Mouse (Mus musculus) gastrocnemius, postnatal 36 days (tissue): Measurements from ENCODE around the gene Psmb7. TPM values are rescaled to one million over a fixed set of nuclear protein-coding genes. Genes with fewer than 3 reads are reported as not detected.
A peak's percentile ranks its signal among the peaks of the same experiment; 100 is the strongest.

Experiments used
- DNase-seq, 2 experiments: peaks; one replicate each; pipeline ENCODE4 v3.0.0; 2022
- intact Hi-C: fragments of 180-260 bp; cut with DNase I; formaldehyde crosslinking; loops from one replicate; pipeline ENCODE4 v1.15.1; 2025
- total RNA-seq, 2 experiments: library from RNA; stranded (reverse); gene quantifications; 2 replicates each; pipeline ENCODE4 v1.2.3; 2021

Gene Psmb7
- total RNA-seq, 2 experiments from 2014 or later: 282 to 284 TPM

DNA sequence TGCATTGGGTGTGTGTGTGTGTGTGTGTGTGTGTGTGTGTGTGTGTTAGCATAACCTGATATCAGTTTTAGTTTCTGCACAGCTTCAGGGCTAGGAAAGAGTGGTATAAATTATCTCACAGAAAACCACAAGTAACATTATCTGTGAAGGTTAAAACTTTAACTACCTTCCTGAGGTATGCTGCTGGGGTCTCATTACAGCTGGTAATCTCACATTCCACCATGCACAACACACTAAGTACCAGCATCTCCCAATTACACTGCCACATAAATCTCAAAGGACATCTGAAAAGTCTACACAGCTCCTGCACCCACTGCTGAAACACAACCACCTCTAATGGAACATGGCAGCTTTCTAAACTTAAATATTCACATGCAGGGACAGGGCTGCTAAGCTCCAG is 43.0 kb downstream of the Psmb7 start:
- intact Hi-C loops: no loop called here
- no peak for DNase-seq

DNA sequence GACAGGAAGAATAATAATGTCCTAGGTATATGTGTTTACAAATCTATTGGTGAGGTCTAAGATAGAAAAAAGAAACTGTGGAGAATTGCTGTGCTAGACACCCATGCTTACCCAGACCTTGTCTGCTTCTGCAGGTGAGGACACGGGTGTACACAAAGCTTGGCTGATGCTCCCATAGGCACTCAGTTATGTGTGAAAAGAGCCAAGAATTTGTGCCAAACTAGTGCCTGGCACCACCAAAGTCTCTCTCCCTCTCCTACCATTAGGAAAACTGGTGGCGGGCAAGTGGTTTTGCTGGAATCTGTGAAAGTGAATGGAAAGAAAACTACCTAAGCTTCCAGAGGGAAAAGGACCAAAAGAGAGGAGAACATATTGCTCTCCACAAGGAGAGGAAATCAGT is 45.5 kb downstream of the Psmb7 start:
- intact Hi-C loops: no loop called here
- no peak for DNase-seq

DNA sequence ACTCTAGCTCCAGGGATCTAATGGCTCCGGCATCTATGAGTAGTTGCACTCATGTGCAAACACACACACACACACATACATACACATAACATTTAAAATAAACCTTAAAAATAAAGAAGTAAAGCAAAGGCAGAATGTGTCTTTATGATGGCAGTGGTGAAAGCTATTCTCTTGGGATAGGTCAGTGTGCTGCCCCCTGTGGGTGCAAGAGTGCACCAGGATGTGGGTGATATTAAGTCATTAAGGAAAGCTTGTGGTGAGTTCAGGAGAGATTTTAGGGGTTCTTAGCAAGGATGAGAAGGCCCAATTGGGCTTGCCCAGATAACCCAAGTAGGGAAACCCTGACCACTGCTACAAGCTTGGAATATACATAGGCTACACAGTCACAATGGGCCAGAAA is 46.0 kb downstream of the Psmb7 start:
- intact Hi-C loops: no loop called here

DNA sequence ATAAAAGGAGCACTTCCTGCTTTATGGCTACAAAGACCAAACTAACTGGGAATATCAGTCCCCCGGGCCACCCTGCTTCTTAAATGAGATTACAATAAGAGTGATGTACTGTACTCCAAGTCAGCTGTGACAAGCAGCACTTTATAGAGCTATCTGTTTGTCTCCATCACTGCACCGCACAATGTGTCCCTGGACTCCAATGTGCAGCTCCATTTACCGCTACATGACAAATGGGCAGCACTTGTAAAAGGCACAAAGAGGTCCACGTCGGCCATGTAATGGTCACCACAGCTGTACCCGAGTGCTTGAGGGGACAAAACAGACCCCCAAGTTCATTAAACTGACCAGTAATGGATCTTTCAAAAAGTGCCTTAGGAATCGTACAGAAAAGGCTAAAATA is 49.0 kb downstream of the Psmb7 start:
- intact Hi-C loops: loop anchor here (5.0 kb wide), 1 partner anchor 163 kb away; no protein-coding TSS in a partner anchor
- no peak for DNase-seq

More for the DNA sequence above, 46.0 kb downstream of the Psmb7 start:
- no peak for DNase-seq

DNA sequence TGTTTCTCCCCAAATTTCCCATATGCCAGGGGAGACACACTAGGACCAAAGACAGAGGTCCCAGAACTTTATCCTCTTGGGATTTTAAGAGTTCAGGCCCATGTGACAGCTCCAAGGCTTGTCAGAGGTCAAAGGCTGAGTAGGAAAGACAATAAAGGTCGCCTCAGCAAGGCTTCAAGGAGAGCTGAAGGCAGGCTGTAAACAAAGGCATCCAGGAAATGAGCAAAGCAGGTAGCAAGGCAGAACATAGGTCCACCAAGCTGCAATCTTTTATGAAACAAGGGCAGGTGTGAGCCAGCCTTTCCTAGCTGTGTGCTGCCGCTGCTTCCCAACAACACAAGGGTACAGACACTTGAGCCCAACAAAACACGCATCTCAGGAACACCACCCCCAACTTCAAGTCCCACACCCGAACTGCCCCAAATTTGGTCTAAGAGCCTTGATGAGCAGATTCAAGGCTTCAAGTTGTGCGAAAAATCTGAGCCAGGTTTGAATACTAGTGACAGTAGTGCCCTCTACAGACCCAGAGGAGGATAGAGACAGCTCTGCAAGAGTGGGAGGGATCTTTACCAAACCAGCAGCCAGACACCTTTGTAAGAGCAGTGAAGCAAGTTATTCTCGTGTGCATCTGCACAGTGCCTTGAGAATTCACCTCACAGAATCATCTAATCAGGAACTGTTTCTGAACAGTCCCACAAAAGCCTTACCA is 52.0 kb downstream of the Psmb7 start:
- intact Hi-C loops: loop anchor here (5.0 kb wide), 1 partner anchor 160 kb away; no protein-coding TSS in a partner anchor
- no peak for DNase-seq

DNA sequence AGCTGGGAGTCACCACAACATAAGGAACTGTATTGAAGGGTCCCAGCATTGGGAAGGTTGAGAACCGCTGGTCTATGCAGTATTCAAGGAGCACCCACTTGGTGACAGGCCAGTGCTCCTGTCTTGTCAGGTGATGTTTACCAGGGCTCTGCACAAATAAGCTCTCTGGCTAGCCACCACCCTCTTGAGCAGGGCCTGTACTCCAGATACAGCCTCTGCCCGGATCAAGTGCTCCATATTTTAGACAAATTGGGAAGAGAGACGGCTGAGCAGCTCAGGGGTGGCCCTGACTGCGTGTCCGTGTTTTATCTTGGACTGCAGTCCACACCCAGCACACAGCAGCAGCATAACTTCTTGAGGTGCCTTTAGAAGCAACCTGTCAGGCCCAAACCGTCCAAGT is 57.2 kb downstream of the Psmb7 start:
- intact Hi-C loops: no loop called here
- no peak for DNase-seq

DNA sequence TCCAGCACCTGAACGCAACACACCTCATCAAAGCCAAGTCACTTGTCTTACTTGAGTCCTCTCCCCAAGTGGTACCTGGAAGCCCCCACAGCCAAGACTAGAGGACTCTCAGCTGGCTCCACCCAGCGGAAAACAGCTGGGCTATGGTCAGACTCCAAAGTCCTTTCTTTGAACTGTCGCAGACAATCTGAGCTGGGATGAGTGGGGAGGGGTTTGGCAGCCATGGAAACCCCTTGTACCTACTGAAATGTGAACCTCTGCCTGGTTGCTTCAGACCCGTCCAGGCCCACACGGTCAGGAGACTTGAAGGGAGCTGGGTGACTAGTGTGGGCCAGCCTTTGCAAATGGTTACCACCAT is 58.5 kb downstream of the Psmb7 start:
- intact Hi-C loops: no loop called here

DNA sequence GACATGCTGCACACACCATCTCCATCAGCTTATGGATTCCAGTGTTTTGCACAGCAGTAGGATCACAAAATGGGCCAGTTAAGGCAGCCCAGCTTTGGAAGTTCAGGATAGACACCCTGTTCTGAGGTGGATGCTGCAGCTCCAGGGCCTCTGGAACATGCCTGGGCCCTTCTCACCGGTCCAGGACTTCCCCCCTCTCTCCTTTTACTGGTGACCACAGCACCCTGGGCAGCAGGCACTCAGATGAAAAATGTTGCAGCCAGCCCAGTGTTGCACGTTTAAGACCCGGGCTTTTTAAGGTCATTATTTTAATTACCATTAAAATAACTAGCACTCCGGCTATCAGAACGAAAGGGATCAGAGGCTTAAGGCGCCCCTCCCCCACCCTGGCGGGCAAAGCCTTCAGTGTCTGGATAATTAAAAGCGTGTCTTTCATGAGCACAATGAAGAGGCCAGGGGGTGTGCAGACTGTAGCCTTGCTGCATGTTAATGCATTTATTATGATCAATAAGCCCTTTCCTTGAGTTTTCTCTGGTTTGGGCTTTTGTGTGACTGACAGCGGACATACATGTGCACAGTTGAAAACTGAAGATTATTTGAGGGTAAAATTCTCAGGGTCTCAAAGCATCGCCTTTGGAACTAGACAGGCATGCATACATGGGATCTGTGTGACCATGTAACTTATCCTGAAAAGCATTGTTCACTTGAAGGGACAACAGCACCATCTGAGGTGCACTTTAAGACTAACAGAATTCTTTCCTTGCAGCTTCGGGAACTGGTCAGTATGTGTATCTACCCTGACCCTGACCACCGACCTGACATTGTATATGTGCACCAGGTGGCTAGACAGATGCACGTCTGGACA is 59.1 kb downstream of the Psmb7 start:
- intact Hi-C loops: no loop called here
- DNase-seq: no peak

More for the DNA sequence above, 58.5 kb downstream of the Psmb7 start:
- no peak for DNase-seq

DNA sequence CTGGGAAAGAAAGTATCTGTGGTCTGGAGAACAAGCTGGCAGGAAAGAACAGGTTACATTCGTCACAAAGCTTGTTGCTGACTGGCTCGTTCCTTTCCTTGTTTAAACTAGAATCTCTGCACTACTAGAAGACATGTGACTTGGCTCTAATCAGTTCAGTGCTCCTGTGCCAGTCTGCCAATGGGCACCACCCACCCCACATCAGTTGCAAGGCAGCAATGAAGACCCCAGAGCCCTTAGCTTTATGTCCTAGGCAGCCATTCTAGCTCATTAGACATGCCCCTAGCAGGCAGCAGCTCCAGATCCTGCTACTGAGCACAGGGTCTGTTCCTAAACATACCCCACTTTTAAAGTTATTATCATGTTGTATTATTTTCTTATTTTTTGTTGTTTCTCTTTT is 59.9 kb downstream of the Psmb7 start:
- intact Hi-C loops: no loop called here
- no peak for DNase-seq

DNA sequence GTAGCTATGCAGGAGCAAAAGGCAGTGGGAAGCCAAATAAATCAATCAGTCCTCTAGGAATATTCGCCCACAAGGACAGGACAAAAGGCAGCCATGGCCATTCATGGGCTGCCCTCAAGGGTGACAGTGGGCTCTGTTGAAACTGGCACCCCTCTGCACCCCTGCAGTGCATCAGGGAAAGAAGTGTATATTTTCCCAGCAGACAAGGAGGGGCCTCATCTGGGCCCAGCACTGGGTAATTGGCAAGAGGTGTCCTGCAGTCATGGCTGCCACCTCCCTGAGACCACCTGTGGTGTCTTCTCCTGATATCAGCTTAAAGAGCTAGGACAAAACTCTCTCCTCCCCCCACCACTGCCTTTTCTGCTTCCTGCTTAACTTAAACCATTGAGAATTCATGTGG is 64.4 kb downstream of the Psmb7 start:
- no peak for DNase-seq
- intact Hi-C loops: no loop called here

DNA sequence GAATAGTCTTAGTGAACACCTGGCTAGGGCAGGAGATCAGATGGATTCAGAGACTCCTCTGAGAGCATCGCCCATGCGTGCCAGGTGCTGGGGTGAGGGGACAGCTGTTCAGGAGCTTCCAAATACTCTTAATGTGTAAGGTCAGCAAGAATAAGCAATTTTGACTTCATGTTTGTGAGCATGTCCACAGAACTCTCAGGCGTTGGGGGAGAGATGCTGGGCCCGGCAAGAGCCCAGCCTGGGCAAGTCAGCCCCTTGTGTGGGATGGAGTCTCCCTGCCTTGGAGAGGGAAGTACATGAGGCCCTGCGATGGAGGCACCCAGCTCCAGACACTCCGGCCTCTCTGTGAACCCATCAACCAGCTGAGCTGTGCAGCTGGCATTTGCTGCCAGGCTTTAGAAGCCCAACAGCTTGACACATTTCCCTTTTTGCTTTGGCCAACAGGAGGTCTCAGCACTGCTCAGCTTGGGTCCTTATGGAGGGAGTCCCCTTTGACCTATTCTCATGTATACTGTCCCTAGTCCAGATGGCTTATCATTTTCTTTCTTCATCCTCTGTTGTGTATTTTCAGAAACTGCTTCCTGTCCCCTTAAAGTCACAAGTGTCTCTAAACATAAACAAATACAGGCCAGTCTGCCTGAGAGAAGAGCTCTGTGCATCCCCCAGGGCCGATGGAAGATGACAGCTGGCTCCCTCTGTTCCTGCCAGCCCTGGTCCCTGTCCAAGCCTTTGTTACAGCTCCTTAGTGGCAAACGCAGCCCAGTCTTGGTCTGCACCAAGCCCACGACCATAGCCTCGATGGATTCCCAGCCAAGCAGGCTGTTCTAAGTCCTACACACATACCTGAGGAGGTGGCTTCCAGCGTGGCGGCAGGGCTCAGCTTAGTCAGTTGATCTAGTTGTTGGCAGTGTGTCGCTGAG is 65.0 kb downstream of the Psmb7 start:
- intact Hi-C loops: no loop called here
- DNase-seq: no peak

DNA sequence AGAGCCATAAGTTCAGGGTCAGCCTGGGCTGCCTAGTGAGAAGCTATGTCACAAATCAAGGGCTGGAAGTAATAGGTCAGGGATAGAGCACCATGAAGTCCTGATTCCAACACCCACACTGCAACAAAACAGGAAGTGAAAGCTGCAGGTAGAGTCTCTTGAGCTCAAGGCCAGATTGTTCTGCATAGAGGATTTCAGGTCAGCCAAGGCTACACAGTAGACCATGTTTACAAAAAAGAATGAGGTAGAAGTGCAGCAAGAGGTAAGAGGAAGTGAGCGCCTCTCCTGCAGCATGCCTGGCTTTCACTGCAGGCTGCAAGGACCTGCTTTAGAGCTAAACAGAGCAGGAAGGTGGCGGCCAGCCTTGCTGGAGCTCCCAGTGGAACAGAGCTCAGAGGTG is 69.2 kb downstream of the Psmb7 start:
- DNase-seq: no peak
- intact Hi-C loops: no loop called here

DNA sequence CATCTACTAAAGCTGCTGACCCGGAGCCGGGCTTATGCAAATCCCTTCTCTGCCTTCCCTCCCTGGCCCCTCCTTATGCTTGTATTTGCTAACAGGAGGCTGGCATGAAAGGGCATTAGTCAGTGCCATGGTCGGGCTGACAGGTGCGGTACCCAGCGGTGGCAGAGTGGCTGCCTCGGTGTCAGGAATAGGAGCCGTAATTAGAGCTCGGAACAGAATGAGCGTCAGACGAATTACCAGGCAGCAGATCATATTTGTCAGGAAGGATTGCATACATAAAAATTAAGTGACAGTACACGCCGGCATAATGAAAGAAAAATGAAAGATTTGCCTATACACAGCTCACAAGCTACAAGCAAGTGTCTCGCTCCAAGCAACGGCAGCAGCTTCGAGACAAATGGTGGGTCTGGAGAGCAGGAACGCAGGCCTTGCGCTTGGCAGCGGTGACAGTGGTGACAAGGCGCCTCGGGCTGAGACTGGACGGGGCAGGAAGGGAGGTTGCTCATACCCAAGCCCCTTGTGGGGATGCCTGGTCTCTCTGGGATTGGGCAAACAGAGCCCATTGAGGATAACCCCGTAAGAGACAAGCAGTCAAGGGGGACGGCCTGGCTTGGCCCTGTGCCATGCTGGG is 71.8 kb downstream of the Psmb7 start:
- DNase-seq: peak in 1 of 2 experiments; percentile 39
- intact Hi-C loops: no loop called here

DNA sequence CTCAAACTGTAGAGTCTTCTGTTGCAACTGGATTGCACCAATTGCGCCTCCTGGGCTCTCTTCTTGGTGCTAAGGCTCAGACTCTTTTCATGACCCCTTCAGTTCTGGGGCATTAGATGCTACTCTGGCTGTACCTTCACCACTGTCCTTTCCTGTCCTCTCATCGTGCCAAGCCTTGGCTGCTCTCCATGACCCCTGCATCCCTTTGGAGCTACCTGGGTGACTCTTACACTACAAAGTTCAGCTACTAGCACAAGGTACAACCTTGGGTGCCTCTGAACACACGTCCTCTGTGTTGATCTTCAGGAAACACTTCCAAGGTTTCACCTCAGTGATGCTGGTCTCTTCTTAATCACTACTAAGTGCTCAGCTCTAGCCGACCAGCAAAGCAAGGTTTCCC is 81.3 kb downstream of the Psmb7 start:
- no peak for DNase-seq
- intact Hi-C loops: loop anchor here (5.0 kb wide), 1 partner anchor 50 kb away; the partner anchor contains the start of gene Nek6

DNA sequence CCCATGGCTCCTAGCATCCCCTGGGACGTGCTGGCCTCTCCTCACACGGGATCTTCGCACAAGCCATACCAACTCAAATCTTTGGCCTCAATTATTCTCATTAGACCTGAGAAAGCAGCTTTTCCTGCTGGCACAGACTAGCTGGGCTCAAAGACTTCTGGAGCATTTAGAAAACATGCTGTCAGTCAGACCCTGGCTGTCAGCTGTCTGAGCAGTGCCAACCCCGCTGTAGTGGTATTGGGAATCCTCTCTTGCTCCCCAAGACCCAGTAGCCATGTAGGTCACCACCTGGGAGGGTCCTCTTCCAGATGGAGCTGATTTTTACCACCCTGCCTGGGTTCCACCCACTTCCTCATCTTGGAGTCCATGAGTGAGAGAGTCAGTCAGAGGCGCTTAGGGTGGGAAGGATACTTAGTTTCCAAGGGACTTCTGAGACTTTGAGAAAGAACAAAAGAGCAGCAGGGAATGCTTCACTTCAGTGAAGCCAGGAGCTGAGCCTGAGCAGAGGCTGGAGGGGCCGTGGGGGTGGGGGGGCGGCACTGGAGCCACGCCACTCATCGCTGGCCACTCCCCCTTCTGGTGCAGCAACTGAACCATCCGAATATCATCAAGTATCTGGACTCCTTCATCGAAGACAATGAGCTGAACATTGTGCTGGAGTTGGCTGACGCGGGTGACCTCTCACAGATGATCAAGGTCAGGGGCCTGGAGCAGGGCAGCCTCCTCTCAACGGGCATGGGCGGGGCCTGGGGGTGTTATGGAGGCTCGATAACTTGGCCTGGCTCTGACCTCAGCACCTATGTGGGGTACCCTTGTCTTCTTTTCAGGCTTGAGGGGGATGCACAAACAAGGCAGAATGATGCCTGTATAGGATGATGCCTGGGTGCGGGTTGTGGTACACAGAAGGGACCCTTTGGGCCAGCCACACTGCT is 83.3 kb downstream of the Psmb7 start:
- no peak for DNase-seq
- intact Hi-C loops: loop anchor here (5.0 kb wide), 1 partner anchor 48 kb away; the partner anchor contains the start of gene Nek6

DNA sequence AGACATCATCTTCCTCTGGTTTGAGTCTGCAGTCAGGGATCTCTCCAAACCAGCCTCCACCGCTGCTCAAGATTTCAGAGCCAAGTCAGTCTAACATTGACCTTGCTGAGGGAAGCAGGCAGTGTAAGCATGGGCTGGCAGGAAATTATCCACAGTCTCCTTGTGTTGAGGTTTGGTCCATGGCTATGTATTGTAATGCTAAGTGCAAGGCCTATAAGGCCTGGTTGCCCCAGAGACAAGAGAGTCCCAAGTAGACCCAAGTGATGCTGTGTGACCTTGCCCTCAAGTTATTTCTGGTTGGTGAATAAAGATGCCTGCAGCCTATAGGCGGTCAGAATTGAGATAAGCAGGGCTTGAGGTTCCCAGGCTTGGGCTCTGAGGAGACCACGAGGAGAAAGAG is 87.2 kb downstream of the Psmb7 start:
- no peak for DNase-seq
- intact Hi-C loops: loop anchor here (1.0 kb wide), 1 partner anchor 679 kb away; no protein-coding TSS in a partner anchor

DNA sequence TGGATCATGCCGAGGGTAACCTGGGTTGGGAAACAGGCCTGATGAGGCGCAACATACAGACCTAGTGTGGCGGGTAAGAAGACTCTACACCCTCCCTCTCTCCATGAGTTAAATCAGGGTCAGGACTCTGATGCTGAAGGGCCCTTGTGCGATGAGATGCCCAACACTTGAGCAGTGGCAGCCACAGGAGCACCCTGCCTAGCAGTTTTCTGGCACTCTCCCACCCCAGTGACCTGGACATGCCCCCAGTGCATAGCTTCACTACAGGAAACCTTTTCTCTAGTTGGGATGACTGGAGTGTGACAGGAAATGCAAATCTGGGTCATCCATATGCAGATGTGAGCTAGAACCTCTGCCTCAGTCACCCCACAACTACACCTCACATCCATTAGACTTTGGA is 88.2 kb downstream of the Psmb7 start:
- intact Hi-C loops: no loop called here
- no peak for DNase-seq

DNA sequence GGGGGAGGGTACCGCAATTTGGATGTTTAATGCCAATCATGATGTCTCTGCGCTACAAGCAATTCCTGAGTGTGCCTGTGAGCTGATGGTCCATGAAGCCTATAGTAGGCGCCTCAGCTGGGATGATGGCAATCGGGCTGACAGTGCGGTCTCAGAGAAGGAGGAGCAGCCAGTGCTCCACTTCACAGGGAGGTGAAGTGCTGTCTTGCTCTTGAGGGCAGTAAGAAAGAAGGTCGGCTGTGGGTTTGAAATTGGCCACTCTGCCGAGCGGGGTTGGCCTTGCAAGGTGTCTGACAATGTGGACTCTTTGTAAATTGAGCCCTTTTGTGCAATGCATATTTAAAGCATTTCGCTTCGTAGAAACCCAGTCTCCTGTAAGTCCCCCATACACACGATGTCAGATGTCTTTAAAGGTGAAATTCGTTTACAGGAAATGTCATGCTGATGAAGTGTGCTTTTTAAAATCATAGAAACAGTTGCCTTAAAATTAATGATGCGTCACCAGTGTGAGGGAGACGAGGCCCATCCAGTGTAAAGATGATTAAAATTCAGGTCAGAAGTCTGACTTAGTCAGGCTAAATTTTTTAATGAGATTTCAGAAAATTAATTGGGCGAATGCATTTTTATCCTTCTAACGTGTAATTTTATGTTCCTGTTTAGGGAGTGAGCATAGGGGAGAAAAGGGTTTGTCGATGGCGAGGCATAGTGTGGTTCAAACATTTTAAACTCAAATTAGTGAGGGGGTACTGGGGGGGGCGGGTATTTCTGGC is 89.5 kb downstream of the Psmb7 start:
- intact Hi-C loops: no loop called here

More for the DNA sequence above, 89.5 kb downstream of the Psmb7 start:
- DNase-seq: no peak
